Mouse (Mus musculus) MN1 (cell line): ENCODE measurements around the gene Alkbh1.

Source experiments
- DNase-seq: peaks from one replicate; pipeline ENCODE4 v3.0.0-alpha.2; 2016; ENCODE audit warnings: low spot score

The Alkbh1 gene

DNA sequence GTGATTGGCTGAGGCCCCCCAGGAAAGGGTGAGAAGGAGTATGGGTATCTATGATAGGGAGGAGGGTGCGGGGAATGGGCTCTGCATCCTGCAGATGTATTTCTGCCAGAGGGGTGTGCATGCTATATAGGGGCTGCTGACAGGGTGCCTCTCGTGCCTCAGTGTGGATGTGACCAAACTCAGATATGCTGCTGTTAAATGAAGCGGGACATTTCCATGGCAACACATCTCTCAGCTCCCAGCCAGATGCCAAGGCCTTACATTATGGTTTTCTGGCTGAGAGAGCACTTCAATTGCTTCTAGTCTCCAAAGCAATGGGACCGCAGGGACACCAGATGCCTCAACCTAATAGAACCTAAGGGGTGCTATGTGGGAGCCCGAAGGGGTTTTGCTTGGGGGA is 24.9 kb downstream of the Alkbh1 start:
- DNase-seq = peak; percentile 43

DNA sequence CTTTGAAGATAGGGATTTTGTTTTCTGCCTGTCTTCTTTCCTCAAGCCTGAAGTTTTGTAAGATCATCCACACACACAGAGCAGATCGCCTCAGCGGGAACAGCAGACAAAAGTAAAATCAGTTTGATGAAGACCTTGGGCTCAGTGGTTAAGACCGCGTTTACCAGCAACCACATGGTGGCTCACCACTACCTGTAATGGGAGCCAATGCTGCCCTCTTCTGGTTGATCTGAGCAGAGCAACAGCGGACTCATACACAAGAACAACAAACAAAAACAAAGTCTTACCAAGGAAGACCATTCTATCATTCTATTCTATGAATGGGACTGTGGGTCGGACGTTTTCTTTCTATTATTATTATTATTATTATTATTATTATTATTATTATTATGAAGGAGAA is 27.1 kb downstream of the Alkbh1 start:
- peak; percentile 14 for DNase-seq

DNA sequence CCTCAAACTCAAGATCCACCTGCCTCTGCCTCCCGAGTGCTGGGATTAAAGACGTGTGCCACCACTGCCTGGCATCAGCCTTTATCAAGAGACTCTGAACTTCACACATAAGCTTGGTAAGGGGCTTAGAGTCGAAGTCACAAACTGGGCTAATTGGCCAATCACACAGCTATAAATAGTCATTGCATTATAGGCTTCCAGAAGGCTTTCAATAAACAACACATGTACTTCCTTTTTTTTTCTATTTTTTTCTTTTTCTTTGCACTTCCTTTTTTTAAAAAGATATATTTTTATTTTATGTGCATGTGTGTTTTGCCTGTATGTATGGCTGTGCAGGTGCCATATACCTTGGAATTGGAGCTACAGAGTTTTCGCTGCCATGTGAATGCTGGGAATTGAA is 28.5 kb downstream of the Alkbh1 start:
- no peak for DNase-seq

DNA sequence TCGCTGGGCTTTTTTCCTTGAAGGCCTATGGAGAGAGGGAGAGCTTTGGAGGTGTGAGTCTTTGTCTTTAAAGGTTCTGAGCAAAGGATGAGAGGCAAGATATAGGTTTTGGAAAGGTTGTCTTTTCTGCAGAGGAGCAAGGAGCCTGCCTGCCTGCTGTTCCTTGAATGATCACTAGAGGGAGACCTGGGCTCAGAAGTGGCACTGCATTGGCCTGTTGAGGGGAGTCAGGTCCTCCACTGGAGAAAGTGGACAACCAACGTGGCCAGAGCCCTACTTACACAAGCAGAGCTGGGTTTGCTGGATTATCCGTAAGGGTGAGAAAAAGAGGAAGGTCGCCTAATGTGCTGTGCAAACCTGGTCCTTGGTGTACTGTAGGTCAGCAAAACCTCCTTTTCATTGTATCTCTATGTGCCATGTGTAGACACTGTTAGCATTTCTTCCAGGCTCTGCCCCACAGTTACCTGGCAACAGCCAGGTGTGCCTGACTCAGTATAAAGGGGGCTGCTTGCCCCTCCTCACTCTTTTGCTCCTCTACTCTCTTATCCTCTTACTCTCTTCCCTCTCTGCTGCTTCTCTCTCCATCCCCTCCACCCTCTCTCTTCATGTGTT is 30.5 kb downstream of the Alkbh1 start:
- DNase-seq = peak; percentile 53

DNA sequence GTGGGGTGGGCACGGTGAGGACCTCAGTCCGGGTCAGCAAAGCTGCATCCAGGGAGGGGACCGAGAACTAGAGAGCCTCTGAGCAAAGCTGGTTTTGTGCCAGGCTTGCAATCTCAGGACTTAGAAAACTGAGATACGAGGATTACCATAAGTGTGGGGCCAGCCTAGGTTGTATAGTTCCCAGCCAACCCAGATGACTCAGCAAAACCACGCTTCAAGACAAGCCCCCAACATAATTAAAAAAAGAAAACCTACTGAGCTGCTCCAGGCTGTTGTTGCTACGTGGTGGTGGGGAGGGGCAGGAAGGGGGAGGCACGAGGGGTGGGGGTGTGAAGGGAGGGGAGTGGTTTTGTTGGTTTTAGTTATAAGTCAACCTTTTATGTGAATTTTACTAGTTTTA is 32.8 kb downstream of the Alkbh1 start:
- DNase-seq = no peak

DNA sequence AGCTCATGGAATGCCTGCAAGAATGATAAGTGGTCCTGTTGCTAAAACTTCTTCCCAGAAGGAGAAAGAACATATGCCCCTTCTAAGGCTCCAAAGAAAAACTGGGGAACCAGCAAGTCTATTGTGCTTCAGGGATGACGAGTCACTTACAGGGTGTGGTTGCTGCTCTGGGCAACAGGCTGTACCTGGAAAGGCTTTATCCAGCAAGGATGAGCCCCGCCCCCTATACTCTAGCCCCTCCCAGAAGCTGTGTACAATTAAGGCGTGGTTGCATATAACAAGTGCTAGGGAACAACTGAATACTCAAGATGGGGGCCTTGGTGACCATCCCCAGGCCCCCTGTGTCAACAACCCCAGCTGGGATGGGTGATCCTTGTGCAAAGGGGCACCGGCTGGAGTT is 34.7 kb downstream of the Alkbh1 start:
- DNase-seq = no peak

DNA sequence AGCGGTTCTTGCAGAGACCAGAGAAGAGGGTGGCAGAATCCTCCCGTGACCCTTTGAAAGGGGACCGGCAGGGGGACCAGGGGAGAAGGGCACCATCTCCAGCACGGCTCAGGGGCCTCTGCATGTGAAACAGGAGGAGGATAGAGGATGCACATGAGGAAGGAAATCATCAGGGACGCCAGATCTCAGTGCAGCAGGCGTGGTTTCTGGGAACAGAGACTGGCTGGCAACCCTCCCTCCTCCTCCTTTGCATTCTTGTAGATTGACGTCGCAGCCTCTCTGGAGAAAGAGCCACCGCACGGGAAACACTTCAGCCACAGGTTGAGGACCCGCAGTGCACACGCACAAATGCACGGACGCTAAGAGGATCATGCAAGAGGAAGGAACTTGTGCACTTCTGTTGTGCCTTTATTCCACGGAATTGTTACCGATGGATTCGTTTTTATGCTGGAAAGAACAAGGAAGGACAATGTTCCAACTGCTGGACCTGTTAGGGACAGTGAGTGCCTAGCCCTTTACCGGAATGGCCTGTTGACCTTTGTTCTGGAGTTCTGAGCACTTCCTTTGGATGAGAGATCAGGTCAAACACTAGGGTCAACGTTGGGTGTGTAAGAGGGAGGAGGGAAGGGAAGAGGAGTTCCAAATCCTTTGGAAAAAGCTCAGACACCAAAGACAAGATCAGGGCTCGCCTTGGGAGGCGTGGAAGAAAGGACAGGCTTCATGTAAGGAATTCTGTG is 35.8 kb downstream of the Alkbh1 start:
- peak; percentile 38 for DNase-seq

DNA sequence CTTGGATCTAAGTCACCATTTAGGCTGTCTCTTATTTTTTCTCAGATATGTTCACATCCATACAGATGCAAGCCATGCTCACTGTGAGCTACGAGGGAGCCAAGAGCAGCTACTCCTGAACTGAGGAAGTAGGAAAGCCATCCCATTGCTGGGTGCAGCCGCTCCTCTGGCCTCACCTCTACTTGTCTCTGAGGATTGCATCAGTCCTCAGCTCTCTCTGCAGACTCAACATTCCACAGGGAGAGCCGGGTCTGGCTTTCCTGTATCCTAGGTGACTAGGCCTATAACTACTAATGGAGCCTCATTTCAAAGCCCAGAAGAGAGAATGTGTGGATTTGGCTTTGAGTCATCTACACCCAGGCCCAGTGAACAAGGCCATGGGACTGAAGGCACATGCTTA is 38.1 kb downstream of the Alkbh1 start:
- DNase-seq = peak; percentile 20

DNA sequence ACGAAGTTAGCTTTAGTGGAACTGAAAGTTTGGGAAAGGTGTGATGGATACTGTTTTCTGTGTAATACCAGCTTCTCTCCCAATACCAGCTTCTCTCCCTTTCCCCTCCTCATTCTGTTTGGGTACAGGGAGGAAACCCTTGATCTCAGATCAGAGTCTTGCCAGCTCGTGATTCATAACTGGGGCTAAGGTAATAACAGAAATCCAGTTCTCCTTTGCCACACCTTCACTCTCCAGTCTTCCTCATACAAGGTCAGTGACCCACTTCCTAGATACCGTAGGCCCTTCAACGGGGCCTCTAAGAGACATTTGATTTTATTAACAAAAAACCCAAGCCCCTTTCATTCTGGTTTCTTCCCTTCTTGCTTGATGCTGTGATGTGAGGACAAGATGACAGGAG is 38.7 kb downstream of the Alkbh1 start:
- no peak for DNase-seq

DNA sequence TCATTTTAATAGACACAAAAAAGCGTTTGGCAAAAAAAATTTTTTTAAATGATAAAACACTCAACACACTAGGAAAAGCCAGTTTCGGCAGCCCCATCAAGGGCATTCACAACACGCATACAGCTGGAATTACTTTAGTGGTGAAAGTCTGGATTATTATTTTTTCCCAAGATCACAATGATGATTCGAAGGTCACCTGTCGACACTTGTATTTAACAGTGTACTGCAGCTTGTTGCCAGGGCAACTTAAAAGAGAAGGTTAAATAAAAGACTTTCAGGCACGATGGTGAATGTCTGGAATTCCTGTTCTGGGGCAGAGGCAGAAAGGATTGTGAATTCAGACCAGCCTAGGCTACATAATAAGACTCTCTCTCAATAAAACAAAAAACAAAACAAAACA is 41.9 kb downstream of the Alkbh1 start:
- no peak for DNase-seq

DNA sequence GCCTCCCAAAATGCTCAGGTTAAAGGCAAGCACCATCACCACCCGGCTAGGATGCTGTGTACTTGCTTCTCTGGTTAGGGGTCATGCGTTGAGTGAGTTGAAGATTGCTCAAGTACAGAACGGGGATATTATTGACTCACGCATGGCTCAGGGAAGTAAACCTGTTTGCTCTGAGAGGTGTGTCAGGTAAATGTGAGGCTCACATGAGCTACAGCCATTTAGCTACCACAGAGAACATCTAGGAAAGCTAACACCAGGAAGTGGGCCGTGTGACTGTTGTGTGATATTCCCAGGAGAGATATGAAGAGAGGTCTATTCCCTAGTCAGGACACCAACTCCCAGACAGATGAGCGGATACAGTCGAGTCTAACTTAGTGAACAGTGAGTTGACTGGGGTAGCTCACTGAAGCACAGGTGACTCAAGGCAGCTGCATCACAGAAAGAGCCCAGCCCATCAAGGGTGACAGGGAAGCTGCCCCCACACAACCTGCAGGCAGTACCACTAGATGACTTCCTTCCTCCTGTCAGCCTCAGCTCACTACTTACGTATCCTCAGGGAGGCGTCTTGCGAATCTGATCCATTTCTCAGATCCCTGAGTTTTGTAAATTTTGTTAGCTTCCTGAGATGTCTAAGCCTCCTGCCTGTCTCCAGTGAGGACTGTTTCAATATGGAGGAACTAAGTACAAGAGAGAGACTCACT is 44.5 kb downstream of the Alkbh1 start:
- DNase-seq = no peak

DNA sequence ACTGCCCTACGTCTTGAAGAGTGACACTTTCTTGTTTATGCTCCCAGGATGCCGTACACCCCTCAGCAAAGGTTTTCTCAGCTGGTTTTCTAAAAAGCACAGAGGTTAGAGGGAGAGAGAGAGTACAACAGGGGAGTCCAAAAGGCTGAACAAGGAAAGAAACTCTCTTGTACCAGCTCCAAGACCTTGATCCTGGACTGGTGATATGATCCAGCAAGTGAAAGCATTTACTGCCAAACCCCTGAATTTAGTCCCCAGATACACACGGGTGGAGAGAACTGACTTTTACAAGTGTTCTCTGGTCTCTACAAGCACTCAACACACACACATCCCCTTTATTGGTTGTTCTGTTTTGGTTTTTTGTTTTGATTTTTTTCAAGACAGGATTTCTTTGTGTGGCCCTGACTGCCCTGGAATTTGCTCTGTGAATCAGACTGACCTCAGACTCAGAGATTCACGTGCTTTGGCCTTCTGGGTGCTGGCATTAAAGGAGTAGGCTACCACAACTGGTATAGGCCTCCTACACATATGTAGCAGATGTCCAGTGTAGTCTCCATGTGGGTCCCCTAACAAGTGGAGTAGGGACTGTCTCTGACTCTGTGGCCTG is 45.9 kb downstream of the Alkbh1 start:
- DNase-seq = no peak

DNA sequence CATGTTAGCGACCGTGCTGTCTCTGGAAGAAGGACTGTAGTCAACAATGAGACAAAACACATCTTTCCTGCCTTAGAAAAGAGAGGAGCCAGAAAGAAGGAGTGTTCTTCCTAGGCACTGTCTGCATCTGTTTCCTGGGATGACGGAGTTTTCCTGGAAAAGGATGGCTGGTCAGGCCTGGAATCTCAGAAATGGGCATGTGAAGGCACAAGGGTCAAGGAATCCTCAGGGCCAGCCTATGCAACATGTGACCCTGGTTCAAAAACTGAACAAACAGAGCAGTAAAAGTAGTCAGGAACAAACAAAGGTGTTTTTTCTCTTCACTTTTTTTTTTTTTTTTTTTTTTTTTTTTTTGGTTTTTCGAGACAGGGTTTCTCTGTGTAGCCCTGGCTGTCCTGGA is 46.7 kb downstream of the Alkbh1 start:
- no peak for DNase-seq

DNA sequence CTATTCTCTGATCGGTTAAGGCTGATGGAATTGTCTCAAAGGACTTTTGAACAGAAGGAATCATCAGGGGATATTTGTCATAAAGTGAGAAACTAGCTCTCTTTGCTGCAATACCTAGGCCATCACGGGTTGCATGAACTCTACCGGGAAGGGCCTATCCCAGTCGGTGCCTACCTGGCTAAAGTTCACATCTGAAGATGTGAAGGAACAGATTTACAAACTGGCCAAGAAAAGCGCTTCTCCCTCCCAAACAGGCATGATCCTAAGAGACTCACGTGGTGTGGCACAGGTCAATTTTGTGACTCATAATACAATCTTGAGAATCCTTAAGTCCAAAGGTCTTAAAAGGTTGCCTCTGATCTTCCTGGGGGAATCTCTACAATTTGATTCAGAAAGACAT is 49.5 kb downstream of the Alkbh1 start:
- DNase-seq = no peak

DNA sequence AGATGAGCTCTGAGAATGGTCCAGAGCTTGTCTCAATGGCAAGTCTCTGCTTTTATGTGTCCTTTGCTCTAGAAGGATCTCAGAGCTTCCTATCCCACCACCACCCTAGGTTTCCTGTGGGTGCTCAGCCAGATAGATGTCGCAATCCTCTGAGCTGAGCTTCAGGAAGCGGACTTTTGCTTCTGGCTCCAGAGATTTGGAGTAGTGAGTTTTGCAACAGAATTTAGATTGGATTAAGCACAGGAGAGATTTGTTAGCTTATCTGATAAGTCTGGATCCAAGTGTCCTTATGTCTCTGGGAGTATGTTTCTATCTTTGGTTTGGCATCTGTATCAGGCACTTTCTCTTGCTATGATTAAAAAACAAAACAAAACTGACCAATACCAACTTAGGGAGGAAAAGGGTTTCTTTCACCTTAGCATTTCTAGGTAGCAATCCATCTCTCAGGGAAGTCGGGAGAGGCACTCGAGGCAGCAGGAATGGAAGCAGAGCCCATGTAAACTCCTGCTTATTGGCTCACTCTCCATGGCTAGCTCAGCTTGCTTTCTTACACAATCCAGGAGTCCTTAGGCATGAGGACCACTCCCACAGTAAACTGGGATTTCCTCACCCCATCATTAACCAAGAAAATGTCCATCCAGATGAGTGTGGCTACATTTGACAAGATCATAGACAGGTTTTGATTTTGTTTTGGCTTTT is 50.2 kb downstream of the Alkbh1 start:
- no peak for DNase-seq

DNA sequence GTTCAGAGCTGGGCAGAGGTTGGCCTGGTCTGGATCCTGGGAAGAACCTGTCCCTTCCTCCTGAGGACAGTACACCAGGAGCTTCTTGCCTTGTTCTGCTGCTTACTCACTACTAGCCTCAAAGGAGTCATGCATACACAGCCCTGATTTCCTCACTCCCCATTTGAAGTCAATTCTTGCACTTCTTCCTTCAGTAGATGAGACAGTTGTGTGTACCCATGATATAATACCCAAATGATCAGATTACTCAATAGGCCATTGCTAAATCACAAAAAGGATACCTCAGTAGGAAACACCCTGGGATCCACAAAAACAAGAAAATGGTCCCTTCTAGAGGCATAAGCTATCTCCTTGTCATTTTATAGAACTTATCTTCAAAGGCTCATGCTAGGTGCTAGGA is 52.5 kb downstream of the Alkbh1 start:
- no peak for DNase-seq

DNA sequence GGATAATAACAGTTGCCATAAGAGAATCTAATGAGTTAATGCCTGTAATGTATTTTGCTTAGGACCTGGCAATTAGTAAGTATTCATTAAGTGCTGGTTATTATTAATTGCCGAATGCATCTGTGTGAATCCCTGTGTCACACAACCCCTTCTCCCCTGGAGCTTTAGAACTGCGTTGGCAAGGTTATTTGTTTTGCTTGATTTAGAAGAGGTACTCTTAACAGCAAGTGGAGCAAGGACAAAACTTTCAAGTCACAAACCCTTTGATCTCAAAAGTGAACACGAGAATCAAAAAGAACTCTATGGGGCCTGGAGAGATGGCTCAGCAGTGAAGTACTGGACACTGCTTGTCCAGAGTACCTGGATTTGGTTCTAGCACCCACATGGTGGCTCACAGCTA is 54.6 kb downstream of the Alkbh1 start:
- DNase-seq = no peak

DNA sequence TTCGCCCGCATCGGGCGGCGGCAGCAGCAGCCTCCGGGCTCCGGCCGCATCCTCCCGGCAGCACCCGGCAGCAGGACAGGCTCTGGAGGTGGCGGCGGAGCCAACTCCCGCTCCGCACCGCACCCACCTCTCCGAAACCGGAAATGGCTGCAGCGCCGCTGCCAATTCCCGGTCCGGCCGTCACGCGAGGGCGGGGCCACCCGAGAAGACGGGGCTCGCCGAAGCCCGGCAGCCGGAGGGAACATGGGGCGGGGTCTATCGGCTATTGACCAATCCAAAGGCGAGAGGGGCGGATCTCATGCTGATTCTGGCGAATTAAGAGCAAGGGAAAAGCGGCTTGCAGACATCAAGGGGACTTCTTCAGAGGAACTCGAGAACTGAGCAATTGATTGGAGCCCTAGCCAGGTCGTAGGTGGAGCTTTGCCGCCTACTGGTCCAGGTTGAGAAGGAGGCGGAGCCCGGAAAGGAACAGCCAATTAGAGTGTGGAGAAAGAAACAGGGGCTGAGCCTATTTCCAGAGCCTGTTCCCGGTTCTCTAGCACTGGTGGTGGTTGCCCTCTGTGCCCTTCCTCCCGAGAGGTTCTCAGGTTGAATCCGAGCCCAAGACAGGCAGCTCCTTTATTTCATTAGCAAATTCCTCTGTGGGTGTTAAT is 55.6 kb downstream of the Alkbh1 start, which contains the start of gene Sptlc2:
Sptlc2 (minus strand) TSS at position 234 of the 653 bp plus-strand sequence.
- DNase-seq = peak; percentile 96

DNA sequence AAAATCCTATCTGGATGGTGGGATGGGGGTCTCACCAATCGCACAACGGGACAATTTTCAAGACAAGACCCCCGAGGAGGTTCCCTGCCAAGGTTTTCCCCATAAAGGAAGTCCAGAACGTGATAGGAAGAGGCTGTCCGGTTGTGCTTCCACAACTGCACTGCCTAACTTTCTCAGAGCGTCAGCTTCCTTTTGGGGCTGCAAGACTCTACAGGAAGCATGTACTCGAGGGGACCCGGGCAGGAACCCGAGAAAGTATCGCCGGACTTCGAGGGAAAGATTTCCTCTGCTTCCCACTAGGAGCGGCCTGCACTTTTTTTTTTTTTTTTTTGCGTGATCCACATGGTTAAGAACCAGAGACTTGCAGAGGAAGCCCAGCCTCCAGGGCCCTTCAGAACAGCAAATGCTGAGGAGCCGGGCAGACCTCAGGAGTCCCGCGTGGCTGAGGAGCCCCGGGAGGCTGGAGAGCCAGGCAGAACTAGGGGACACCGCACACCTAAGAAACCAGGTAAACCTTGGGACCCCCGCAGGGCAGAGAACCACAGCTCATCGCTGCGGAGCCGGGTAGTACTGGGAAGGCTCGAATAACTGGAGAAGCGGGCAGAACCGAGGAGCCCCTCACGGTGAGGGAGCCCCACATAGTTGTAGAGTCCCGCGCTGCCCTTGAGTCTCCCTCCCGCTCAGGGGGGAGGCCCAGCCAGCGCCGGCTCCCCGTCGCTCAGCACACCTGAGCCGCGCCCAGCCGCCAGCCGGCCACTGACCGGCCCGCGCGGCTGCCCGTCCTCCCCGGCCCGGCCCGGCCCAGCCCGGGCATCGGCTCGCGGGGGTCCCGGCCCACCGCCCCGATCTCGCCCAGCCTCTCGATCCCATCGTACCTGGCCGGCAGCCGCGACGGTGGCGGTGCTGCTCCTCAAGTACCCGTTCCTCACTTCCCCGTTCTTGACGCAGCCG is 56.4 kb downstream of the Alkbh1 start:
- peak; percentile 43 for DNase-seq

DNA sequence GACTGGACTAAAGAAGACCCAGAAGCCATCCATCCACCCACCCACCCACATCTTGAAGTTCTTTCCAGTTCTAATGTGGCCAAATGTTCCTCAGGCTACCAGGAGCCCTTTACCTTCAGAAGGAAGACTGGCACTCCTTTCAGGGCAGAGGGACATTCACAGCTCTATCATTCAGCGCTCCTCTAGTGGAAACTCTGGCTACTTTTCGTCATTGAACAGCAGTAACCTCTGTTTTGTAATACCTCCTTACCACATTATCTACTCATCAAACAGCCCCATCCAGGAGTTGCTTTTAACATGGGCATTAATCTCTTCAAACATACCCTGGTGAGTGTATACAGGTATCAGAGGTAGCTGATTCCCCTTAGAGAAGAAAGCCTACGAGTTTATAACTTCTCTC is 58.8 kb downstream of the Alkbh1 start:
- no peak for DNase-seq

DNA sequence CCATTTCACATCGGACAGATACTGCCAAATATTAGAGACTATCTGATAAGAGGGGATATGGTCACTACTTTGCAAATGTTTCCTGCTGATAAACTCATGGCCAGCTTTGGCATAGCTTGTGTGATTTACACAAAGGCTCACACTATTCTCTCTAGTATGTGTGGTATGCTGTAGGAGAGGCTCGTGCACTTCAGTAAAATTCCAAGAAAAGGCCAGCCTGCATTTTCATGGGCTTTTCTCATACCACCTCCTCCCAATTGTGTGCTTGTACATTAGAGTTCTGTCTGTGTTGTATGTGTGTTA is 62.5 kb downstream of the Alkbh1 start:
- DNase-seq = no peak
